Mouse (Mus musculus): ENCODE results near the gene Nfx1. TPM values are rescaled to one million over a fixed set of nuclear protein-coding genes. Genes with fewer than 3 reads are reported as not detected.
A peak's percentile ranks its signal among the peaks of the same experiment; 100 is the strongest.

Nfx1 gene
- total and polyA plus RNA-seq, 2 experiments, result 21.5 to 31.6 TPM

DNA sequence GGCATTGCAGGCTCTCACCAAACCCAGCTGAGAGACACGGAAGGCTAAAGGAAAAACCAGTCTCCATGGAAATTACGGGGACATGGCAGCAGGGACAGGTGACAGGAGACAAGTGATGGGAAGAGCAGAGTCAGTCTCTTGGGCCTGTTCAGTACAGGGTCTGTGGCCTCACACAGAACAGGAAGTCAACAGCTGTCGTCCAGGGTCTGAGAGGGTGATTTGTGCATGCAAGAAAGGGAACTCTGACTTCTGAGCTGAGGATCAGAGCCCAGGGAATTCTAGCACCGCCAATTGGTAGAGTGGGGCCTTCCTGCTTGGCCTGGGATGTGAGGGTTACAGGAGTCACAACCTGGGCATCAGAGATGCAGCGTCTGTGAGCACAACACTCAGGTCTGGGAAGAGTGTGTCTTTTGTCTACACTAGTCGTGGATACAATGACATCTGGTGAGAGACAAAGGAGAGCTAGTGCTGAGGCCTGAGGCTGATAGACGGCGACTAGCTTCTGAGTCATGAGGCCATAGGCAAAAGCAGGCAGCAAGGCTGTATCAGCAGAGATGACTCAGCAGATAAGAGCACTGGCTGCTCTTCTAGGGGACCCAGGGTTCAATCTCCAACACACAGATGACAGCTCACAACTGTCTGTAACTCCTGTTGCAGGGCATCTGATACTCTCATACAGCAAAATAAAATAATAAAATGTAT, 55.5 kb downstream of the Nfx1 start:
- TF ChIP-seq POLR2A (IDR thresholded peaks at IDR 0.05; ENCODE audit: extremely low read depth, insufficient read depth, low read length) (no peak), CTCF (IDR thresholded peaks at IDR 0.05; ENCODE audit: low read depth, low read length) (no peak)
- Histone ChIP-seq H3K4me3 (ENCODE audit: insufficient read depth, low read depth, low read length) (no peak overlapping the region), H3K9ac (ENCODE audit: low read depth, low read length) (no peak overlapping the region), H3K79me2 (ENCODE audit: control insufficient read depth, insufficient read depth, low read length) (no peaks in the 10 kb centered on the region), H3K27me3 (ENCODE audit: control insufficient read depth, insufficient read depth, low read length) (no peaks in the 10 kb centered on the region), H3K27ac (replicated peaks; ENCODE audit: insufficient read depth, low read depth, low read length) (no peak overlapping the region), H3K4me1 (ENCODE audit: control insufficient read depth, insufficient read depth, low read length) (peaks cover 5% of the 10 kb centered on the region), H3K36me3 (ENCODE audit: control insufficient read depth, insufficient read depth, low read length) (peaks cover 21% of the 10 kb centered on the region)
- 81% methylated on average over 8 of the region's 8 CpGs for WGBS
- DNase-seq (ENCODE audit: extremely low read depth, low read depth, low spot score), result no peak

DNA sequence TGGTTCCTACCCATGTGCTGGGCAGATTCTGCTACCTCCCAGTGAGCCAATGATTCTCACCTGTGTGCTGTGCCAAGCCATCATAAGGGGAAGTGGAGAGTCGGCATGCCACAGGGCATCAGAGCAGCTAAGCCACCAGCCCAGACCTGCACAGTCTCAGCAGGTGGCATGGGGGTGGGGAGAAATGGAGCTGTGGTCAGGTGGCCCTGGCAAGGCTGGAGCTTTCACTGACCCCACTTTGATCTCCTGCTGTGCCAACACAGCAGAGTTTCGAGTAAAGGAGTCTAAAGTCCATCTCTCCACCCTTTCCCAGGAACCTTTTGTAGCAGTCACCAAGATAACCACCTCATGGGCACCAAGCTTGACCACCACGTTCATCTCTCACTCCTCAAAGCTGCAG, 57.2 kb downstream of the Nfx1 start:
- Histone ChIP-seq H3K79me2 (ENCODE audit: control insufficient read depth, insufficient read depth, low read length) (no peaks in the 10 kb centered on the region), H3K4me1 (ENCODE audit: control insufficient read depth, insufficient read depth, low read length) (peaks cover 5% of the 10 kb centered on the region), H3K9ac (ENCODE audit: low read depth, low read length) (no peak overlapping the region), H3K36me3 (ENCODE audit: control insufficient read depth, insufficient read depth, low read length) (peaks cover 9% of the 10 kb centered on the region), H3K4me3 (ENCODE audit: insufficient read depth, low read depth, low read length) (no peak overlapping the region), H3K27me3 (ENCODE audit: control insufficient read depth, insufficient read depth, low read length) (no peaks in the 10 kb centered on the region), H3K27ac (replicated peaks; ENCODE audit: insufficient read depth, low read depth, low read length) (no peak overlapping the region)
- WGBS, result 34% methylated on average over 3 of the region's 3 CpGs
- TF ChIP-seq CTCF (IDR thresholded peaks at IDR 0.05; ENCODE audit: low read depth, low read length), result no peak
- TF ChIP-seq POLR2A (IDR thresholded peaks at IDR 0.05; ENCODE audit: extremely low read depth, insufficient read depth, low read length), result no peak
- peak; percentile 53 for DNase-seq (ENCODE audit: extremely low read depth, low read depth, low spot score)

DNA sequence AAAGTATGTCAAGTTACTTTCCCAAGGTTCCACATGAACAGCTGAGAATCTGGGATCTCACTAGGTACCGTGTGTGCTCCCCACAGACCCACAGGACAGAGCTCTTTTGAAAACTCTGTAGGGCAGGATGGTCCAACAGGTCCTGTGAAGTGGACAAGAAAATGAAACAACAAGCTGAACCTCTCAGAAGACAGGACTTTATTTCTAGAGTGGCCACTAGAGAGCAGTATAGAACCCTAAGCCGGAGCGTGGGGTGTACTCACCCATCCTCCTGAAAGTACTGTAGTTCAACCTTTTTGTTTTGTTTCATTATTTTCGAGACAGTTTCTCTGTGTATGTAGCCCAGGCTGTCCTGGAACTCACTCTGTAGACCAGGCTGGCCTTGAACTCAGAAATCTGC, 57.6 kb downstream of the Nfx1 start:
- WGBS, result 83% methylated on average over 4 of the region's 4 CpGs
- no peak overlapping the region for H3K27ac ChIP-seq (replicated peaks; ENCODE audit: insufficient read depth, low read depth, low read length)

DNA sequence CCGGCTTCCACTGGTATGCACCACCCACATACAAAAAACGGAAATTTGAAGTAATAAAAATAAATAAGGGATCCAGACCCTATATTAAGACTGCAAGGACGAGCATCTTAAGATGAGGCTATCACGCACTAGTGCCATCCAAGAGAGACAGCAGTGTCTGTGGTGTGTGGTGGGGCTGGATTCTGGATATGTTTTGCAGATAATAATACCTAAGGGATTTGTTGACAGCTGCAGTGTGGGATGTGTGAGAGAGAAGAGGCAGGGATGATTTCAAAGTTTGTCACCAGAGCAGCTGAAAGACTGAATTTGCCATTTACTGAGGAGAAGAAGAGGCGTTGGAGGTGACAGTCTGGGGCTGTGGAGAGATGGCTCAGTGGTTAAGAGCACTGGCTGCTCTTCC, 58.7 kb downstream of the Nfx1 start:
- H3K4me1 ChIP-seq (ENCODE audit: control insufficient read depth, insufficient read depth, low read length), result peaks cover 5% of the 10 kb centered on the region
- H3K4me3 ChIP-seq (ENCODE audit: insufficient read depth, low read depth, low read length), result no peak overlapping the region
- peaks cover 5% of the 10 kb centered on the region for H3K36me3 ChIP-seq (ENCODE audit: control insufficient read depth, insufficient read depth, low read length)
- no peaks in the 10 kb centered on the region for H3K27me3 ChIP-seq (ENCODE audit: control insufficient read depth, insufficient read depth, low read length)
- H3K9ac ChIP-seq (ENCODE audit: low read depth, low read length), result no peak overlapping the region
- TF ChIP-seq CTCF (IDR thresholded peaks at IDR 0.05; ENCODE audit: low read depth, low read length) (no peak), POLR2A (IDR thresholded peaks at IDR 0.05; ENCODE audit: extremely low read depth, insufficient read depth, low read length) (no peak)
- H3K79me2 ChIP-seq (ENCODE audit: control insufficient read depth, insufficient read depth, low read length), result no peaks in the 10 kb centered on the region
- DNase-seq (ENCODE audit: extremely low read depth, low read depth, low spot score), result no peak
- 95% methylated on average over 5 of the region's 5 CpGs for WGBS
- no peak overlapping the region for H3K27ac ChIP-seq (replicated peaks; ENCODE audit: insufficient read depth, low read depth, low read length)

More for the DNA sequence above, 57.6 kb downstream of the Nfx1 start:
- TF ChIP-seq POLR2A (IDR thresholded peaks at IDR 0.05; ENCODE audit: extremely low read depth, insufficient read depth, low read length) (no peak), CTCF (IDR thresholded peaks at IDR 0.05; ENCODE audit: low read depth, low read length) (no peak)
- no peak overlapping the region for H3K9ac ChIP-seq (ENCODE audit: low read depth, low read length)
- peaks cover 5% of the 10 kb centered on the region for H3K4me1 ChIP-seq (ENCODE audit: control insufficient read depth, insufficient read depth, low read length)
- no peaks in the 10 kb centered on the region for H3K27me3 ChIP-seq (ENCODE audit: control insufficient read depth, insufficient read depth, low read length)
- no peak for DNase-seq (ENCODE audit: extremely low read depth, low read depth, low spot score)
- no peaks in the 10 kb centered on the region for H3K79me2 ChIP-seq (ENCODE audit: control insufficient read depth, insufficient read depth, low read length)
- no peak overlapping the region for H3K4me3 ChIP-seq (ENCODE audit: insufficient read depth, low read depth, low read length)
- H3K36me3 ChIP-seq (ENCODE audit: control insufficient read depth, insufficient read depth, low read length), result peaks cover 8% of the 10 kb centered on the region

DNA sequence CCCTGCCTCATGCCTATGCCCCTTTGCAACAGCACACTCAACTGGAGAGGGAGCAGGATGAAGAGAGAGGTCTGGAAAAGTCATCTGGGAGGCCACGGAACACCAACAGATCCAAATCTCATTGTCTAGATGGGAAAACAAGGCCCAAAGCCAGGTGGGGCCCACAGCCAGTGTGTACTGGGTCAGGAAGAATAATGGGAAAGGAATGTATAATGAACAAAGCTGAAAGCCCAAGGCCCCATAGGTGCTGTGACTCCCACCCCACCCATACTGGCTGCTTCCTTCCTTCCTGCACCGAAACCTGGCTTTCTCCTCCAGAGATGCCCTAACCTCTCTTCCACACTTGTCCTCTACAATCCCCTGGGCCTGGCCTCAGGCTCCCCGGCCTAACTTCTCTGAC, 60.5 kb downstream of the Nfx1 start:
- Histone ChIP-seq H3K36me3 (ENCODE audit: control insufficient read depth, insufficient read depth, low read length) (no peaks in the 10 kb centered on the region), H3K27ac (replicated peaks; ENCODE audit: insufficient read depth, low read depth, low read length) (no peak overlapping the region), H3K79me2 (ENCODE audit: control insufficient read depth, insufficient read depth, low read length) (no peaks in the 10 kb centered on the region), H3K4me3 (ENCODE audit: insufficient read depth, low read depth, low read length) (no peak overlapping the region), H3K9ac (ENCODE audit: low read depth, low read length) (no peak overlapping the region), H3K4me1 (ENCODE audit: control insufficient read depth, insufficient read depth, low read length) (peaks cover 5% of the 10 kb centered on the region), H3K27me3 (ENCODE audit: control insufficient read depth, insufficient read depth, low read length) (no peaks in the 10 kb centered on the region)
- TF ChIP-seq POLR2A (IDR thresholded peaks at IDR 0.05; ENCODE audit: extremely low read depth, insufficient read depth, low read length) (no peak), CTCF (IDR thresholded peaks at IDR 0.05; ENCODE audit: low read depth, low read length) (no peak)
- WGBS, result 80% methylated on average over 3 of the region's 3 CpGs
- DNase-seq (ENCODE audit: extremely low read depth, low read depth, low spot score), result no peak

DNA sequence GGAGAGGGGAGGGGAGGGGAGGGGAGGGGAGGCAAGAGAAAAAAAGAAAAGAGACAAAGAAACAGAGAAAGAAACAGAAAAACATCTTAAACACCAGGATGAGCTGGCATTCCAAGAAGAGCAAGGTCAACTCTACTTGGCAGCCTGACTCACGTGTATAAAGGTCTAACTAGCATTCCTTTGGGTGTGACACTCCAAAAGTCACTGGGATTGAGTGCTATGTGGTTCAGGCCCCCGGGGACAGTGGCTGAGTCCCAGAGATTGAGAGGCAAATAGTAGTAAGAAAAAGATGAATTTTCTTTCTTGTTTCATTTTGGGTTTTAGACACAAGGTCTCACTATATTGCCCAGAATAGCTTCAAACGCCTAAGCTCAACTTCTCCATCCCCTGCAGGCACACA, 67.2 kb downstream of the Nfx1 start:
- Histone ChIP-seq H3K27ac (replicated peaks; ENCODE audit: insufficient read depth, low read depth, low read length) (no peak overlapping the region), H3K79me2 (ENCODE audit: control insufficient read depth, insufficient read depth, low read length) (no peaks in the 10 kb centered on the region), H3K4me1 (ENCODE audit: control insufficient read depth, insufficient read depth, low read length) (no peaks in the 10 kb centered on the region), H3K9ac (ENCODE audit: low read depth, low read length) (no peak overlapping the region), H3K36me3 (ENCODE audit: control insufficient read depth, insufficient read depth, low read length) (no peaks in the 10 kb centered on the region), H3K4me3 (ENCODE audit: insufficient read depth, low read depth, low read length) (no peak overlapping the region), H3K27me3 (ENCODE audit: control insufficient read depth, insufficient read depth, low read length) (no peaks in the 10 kb centered on the region)
- 61% methylated on average over 3 of the region's 3 CpGs for WGBS
- TF ChIP-seq POLR2A (IDR thresholded peaks at IDR 0.05; ENCODE audit: extremely low read depth, insufficient read depth, low read length) (no peak), CTCF (IDR thresholded peaks at IDR 0.05; ENCODE audit: low read depth, low read length) (no peak)
- no peak for DNase-seq (ENCODE audit: extremely low read depth, low read depth, low spot score)
